Mouse (Mus musculus): ENCODE measurements around the gene Zfp512b. TPM values are rescaled to one million over a fixed set of nuclear protein-coding genes. Genes with fewer than 3 reads are reported as not detected.

Zfp512b gene
- polyA plus RNA-seq, 1 experiment = 15.7 TPM

DNA sequence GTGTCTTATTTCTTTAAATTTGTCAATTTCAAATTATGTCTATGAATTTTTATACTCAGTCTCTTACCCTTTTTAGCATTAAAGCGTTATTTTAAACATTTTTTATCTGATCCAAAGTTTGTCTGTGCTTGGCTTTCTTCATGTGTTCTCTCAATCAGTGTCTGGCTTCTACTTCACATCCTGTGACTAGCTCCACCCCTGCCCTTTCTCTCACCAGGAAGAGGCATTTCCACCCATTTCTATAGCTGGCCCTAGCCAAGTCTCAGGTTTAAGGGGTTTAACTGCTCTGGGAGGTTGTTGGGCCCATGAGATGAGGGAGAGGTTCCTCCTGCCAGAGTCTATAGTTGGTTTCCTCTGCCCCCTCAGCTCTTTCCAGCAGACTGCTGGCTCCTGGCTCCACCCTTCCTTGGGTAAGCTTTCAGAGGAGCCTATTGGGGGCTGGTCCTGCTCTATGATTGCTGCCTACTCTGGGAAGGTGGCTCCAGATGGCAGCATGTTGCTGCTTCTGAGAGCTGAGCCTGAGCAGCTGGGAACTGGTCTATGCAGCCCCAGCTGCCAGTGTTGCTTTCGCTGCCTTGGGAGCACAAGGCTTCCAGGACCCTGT lies 55.1 kb downstream of the Zfp512b start:
- peaks cover 10% of the 10 kb centered on the region for H3K36me3 ChIP-seq (ENCODE audit: control insufficient read depth, insufficient read depth, low read length)
- no peaks in the 10 kb centered on the region for H3K27me3 ChIP-seq (ENCODE audit: control insufficient read depth, insufficient read depth, low read length)
- no peak for TF ChIP-seq POLR2A (IDR thresholded peaks at IDR 0.05; ENCODE audit: low read depth, low read length)
- no peaks in the 10 kb centered on the region for H3K4me1 ChIP-seq (ENCODE audit: control insufficient read depth, insufficient read depth, insufficient read length, low read length)
- no peak overlapping the region for H3K27ac ChIP-seq (ENCODE audit: insufficient read depth, low read depth, low read length)
- H3K4me3 ChIP-seq (ENCODE audit: low read depth, low read length) = no peak overlapping the region
- 82% methylated on average over 2 of the region's 2 CpGs for WGBS

GRCm38 (mm10) chr2:181536410-181536809 lies 56.2 kb downstream of the Zfp512b start:
- H3K36me3 ChIP-seq (ENCODE audit: control insufficient read depth, insufficient read depth, low read length) = peaks cover 11% of the 10 kb centered on the region
- no peaks in the 10 kb centered on the region for H3K27me3 ChIP-seq (ENCODE audit: control insufficient read depth, insufficient read depth, low read length)
- H3K4me1 ChIP-seq (ENCODE audit: control insufficient read depth, insufficient read depth, insufficient read length, low read length) = no peaks in the 10 kb centered on the region
- H3K27ac ChIP-seq (ENCODE audit: insufficient read depth, low read depth, low read length) = no peak overlapping the region
- WGBS = 78% methylated on average over 2 of the region's 2 CpGs
- no peak overlapping the region for H3K4me3 ChIP-seq (ENCODE audit: low read depth, low read length)
- no peak for TF ChIP-seq POLR2A (IDR thresholded peaks at IDR 0.05; ENCODE audit: low read depth, low read length)
- no peak for TF ChIP-seq CTCF (IDR thresholded peaks at IDR 0.05; ENCODE audit: extremely low read depth, insufficient read length, insufficient replicate concordance, low read depth, low read length)

DNA sequence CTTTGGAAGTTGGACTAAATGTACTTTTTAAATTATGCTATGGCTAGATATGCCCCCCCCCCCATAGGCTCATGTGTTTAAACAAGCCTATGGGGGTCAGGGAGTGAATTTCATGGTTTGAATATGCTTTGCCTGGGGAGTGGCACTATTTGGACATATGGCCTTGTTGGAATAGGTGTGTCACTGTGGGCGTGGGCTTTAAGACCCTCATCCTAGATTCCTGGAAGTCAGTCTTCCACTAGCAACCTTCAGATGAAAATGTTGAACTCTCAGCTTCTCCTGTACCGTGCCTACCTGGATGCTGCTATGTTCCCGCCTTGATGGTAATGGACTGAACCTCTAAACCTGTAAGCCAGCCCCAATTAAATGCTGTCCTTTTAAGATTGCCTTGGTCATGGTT lies 60.0 kb downstream of the Zfp512b start:
- Histone ChIP-seq H3K4me1 (ENCODE audit: control insufficient read depth, insufficient read depth, insufficient read length, low read length) (no peaks in the 10 kb centered on the region), H3K36me3 (ENCODE audit: control insufficient read depth, insufficient read depth, low read length) (peaks cover 7% of the 10 kb centered on the region), H3K4me3 (ENCODE audit: low read depth, low read length) (no peak overlapping the region), H3K27me3 (ENCODE audit: control insufficient read depth, insufficient read depth, low read length) (no peaks in the 10 kb centered on the region), H3K27ac (ENCODE audit: insufficient read depth, low read depth, low read length) (no peak overlapping the region)
- WGBS = 95% methylated on average over 3 of the region's 3 CpGs
- TF ChIP-seq CTCF (IDR thresholded peaks at IDR 0.05; ENCODE audit: extremely low read depth, insufficient read length, insufficient replicate concordance, low read depth, low read length) (no peak), POLR2A (IDR thresholded peaks at IDR 0.05; ENCODE audit: low read depth, low read length) (no peak)

Other genes with a start within 250 kb of the Zfp512b start
- gene Zgpat, start 227.9 kb downstream of the Zfp512b start, polyA plus RNA-seq (2012; rRNA removed) = 15.7 and 20.7 TPM in 2 replicates
- 15.8 and 23.5 TPM in 2 replicates for gene Arfrp1, start 227.4 kb downstream of the Zfp512b start, polyA plus RNA-seq (2012; rRNA removed)
- 53.5 and 89.8 TPM in 2 replicates for gene Lime1, start 212.7 kb downstream of the Zfp512b start, polyA plus RNA-seq (2012; rRNA removed)
- gene Zbtb46, start 133.4 kb downstream of the Zfp512b start, polyA plus RNA-seq (2012; rRNA removed) = 1.5 and 1.6 TPM in 2 replicates
- not detected in 2 replicates for gene Abhd16b, start 99.6 kb downstream of the Zfp512b start, polyA plus RNA-seq (2012; rRNA removed)
- gene Tpd52l2, start 95.7 kb downstream of the Zfp512b start, polyA plus RNA-seq (2012; rRNA removed) = 14.6 and 27.3 TPM in 2 replicates
- gene Dnajc5, start 72.3 kb downstream of the Zfp512b start, polyA plus RNA-seq (2012; rRNA removed) = 20.6 and 48.2 TPM in 2 replicates
- gene Uckl1, start 7.9 kb downstream of the Zfp512b start, polyA plus RNA-seq (2012; rRNA removed) = 96.9 and 149 TPM in 2 replicates
- gene Prpf6, start 935 bp downstream of the Zfp512b start, polyA plus RNA-seq (2012; rRNA removed) = 4.9 and 10.4 TPM in 2 replicates
- 13.6 and 26.0 TPM in 2 replicates for gene Samd10, start 6.4 kb upstream of the Zfp512b start, polyA plus RNA-seq (2012; rRNA removed)
- gene Gm29797, start 64.2 kb upstream of the Zfp512b start, polyA plus RNA-seq (2012; rRNA removed) = 0.29 and 0.42 TPM in 2 replicates
- gene Sox18, start 78.8 kb upstream of the Zfp512b start, polyA plus RNA-seq (2012; rRNA removed) = 39.0 and 59.8 TPM in 2 replicates
- gene Tcea2, start 87.5 kb upstream of the Zfp512b start, polyA plus RNA-seq (2012; rRNA removed) = 4.3 and 5.2 TPM in 2 replicates
- 19.9 and 24.1 TPM in 2 replicates for gene Rgs19, start 101.2 kb upstream of the Zfp512b start, polyA plus RNA-seq (2012; rRNA removed)
- not detected in 2 replicates for gene Lkaaear1, start 105.6 kb upstream of the Zfp512b start, polyA plus RNA-seq (2012; rRNA removed)
- gene Oprl1, start 122.2 kb upstream of the Zfp512b start, polyA plus RNA-seq (2012; rRNA removed) = 0.11 and 0.19 TPM in 2 replicates
- 0.63 and 0.77 TPM in 2 replicates for gene Myt1, start 170.5 kb upstream of the Zfp512b start, polyA plus RNA-seq (2012; rRNA removed)
- 4.5 and 7.6 TPM in 2 replicates for gene Pcmtd2, start 245.1 kb upstream of the Zfp512b start, polyA plus RNA-seq (2012; rRNA removed)